Comparison of ENCODE assay signal across 10 mouse cellular contexts in genomic region chr5:113844721-113845120, GRCm38 (mm10). TPM values are rescaled to one million over a fixed set of nuclear protein-coding genes. Genes with fewer than 3 reads are reported as not detected.
A peak's percentile ranks its signal among the peaks of the same experiment; 100 is the strongest.
DNase-seq lines count a peak whose midpoint lies in the region; ATAC-seq and TF ChIP-seq lines count a peak whose summit lies in the region.
"Had no signal": no experiment of that assay in that cellular context is flagged by ENCODE, and none has a peak within 500 bp of the region (broad histone marks: within the 10 kb centered on the region; RNA-seq: fewer than 3 reads in every experiment).

No protein-coding gene starts in this region.

- H3K4me2 ChIP-seq in midbrain, postnatal 0 days (ENCODE audit: low read depth, low read length, poor library complexity, severe bottlenecking) = no peak overlapping the region
- H3K4me2 ChIP-seq in stomach, postnatal 0 days (replicated peaks; ENCODE audit: low read depth) = peak overlapping the region; percentile 29; the same call in 1 of the 2 replicates
- H3K4me2 ChIP-seq: limb, embryonic 12.5 days had no signal

- 56% methylated on average over 7 of the region's 7 CpGs for WGBS in midbrain, postnatal 0 days
- WGBS in stomach, postnatal 0 days = 37% methylated on average over 7 of the region's 7 CpGs

- H3K36me3 ChIP-seq in MEL (ENCODE audit: control insufficient read depth in 1 of 2, insufficient read depth in 2 of 2, low read length in 2 of 2) = peaks cover 0 to 1% of the 10 kb centered on the region in 2 experiments; a peak in 1 of 4 replicates
- peaks cover 62% of the 10 kb centered on the region for H3K36me3 ChIP-seq in midbrain, postnatal 0 days (ENCODE audit: insufficient read depth, low read length)
- H3K36me3 ChIP-seq in stomach, postnatal 0 days (ENCODE audit: control insufficient read depth, insufficient read depth, low read length) = peaks cover 36% of the 10 kb centered on the region

- H3K4me3 ChIP-seq in MEL (ENCODE audit: control insufficient read depth in 1 of 2, insufficient read depth in 1 of 2, low read depth in 2 of 2, low read length in 2 of 2) = no peak overlapping the region
- H3K4me3 ChIP-seq in midbrain, postnatal 0 days (ENCODE audit: low read depth, low read length) = no peak overlapping the region
- H3K4me3 ChIP-seq in stomach, postnatal 0 days (ENCODE audit: low read depth, low read length) = no peak overlapping the region
- H3K4me3 ChIP-seq: limb, embryonic 12.5 days had no signal

- peak; percentile 63 to 80 (median 64) for TF ChIP-seq CTCF in MEL (IDR thresholded peaks at IDR 0.05 in 2 of 3, conservative IDR thresholded peaks at IDR 0.05 in 1 of 3; ENCODE audit: control insufficient read depth in 1 of 3, insufficient read depth in 1 of 3, low read depth in 2 of 3, low read length in 3 of 3, poor library complexity in 1 of 3, severe bottlenecking in 1 of 3)
- TF ChIP-seq CTCF in midbrain, postnatal 0 days (IDR thresholded peaks at IDR 0.05) = peak; percentile 73
- peak; percentile 83 for TF ChIP-seq CTCF in stomach, postnatal 0 days (IDR thresholded peaks at IDR 0.05; ENCODE audit: low read depth)

- H3K27ac ChIP-seq in MEL (ENCODE audit: control insufficient read depth, low read depth, low read length) = no peak overlapping the region
- H3K27ac ChIP-seq in midbrain, postnatal 0 days (ENCODE audit: low read depth, low read length) = no peak overlapping the region
- peak overlapping the region; percentile 65 for H3K27ac ChIP-seq in stomach, postnatal 0 days (replicated peaks)

- H3K9me3 ChIP-seq in MEL (replicated peaks; ENCODE audit: insufficient read depth, low read length) = no peaks in the 10 kb centered on the region
- H3K9me3 ChIP-seq in midbrain, postnatal 0 days (ENCODE audit: low read length) = no peaks in the 10 kb centered on the region
- H3K9me3 ChIP-seq in stomach, postnatal 0 days (ENCODE audit: control insufficient read depth, low read length) = no peaks in the 10 kb centered on the region
- H3K9me3 ChIP-seq: limb, embryonic 12.5 days had no signal

- ATAC-seq in midbrain, postnatal 0 days (ENCODE audit: low FRiP score) = no peak
- ATAC-seq in stomach, postnatal 0 days (ENCODE audit: low FRiP score, low TSS enrichment) = peak; percentile 65
- ATAC-seq: Patski had no signal

- H3K4me1 ChIP-seq in MEL (ENCODE audit: control insufficient read depth in 1 of 2, insufficient read depth in 2 of 2, low read length in 2 of 2) = 0 out of 4 replicates have a peak, but pooled peaks cover 0 to 2% of the 10 kb centered on the region in 2 experiments
- H3K4me1 ChIP-seq in midbrain, postnatal 0 days (ENCODE audit: insufficient read depth, low read length) = no peaks in the 10 kb centered on the region
- H3K4me1 ChIP-seq in stomach, postnatal 0 days (replicated peaks; ENCODE audit: control insufficient read depth, insufficient read depth) = no peaks in the 10 kb centered on the region

- TF ChIP-seq EP300 in MEL (IDR thresholded peaks at IDR 0.05; ENCODE audit: low read depth in 1 of 2, low read length in 2 of 2) = no peak
- no peak for TF ChIP-seq EP300 in stomach, postnatal 0 days (optimal IDR thresholded peaks at IDR 0.05)

- peak; percentile 63 to 74 for DNase-seq in cerebellum, postnatal 25 days
- no peak for DNase-seq in cerebellum, adult 8-10 months
- peak; percentile 55 for DNase-seq in MEL (ENCODE audit: low read depth, low spot score)
- peak; percentile 26 for DNase-seq in embryo, embryonic 11.5 days (ENCODE audit: low read depth, low spot score)
- peak; percentile 79 for DNase-seq in heart, postnatal 4 days
- peak; percentile 67 to 79 for DNase-seq in left cerebral cortex, postnatal 25 days (ENCODE audit: low spot score in 2 of 2)
- DNase-seq in midbrain, postnatal 0 days (ENCODE audit: low spot score) = peak; percentile 62
- peak; percentile 77 for DNase-seq in stomach, postnatal 0 days (ENCODE audit: low spot score)

- no peaks in the 10 kb centered on the region for H3K79me2 ChIP-seq in MEL (ENCODE audit: control insufficient read depth, insufficient read depth, low read length, poor library complexity)

- no peaks in the 10 kb centered on the region for H3K27me3 ChIP-seq in MEL (ENCODE audit: control insufficient read depth in 1 of 2, insufficient read depth in 2 of 2, low read length in 2 of 2)
- H3K27me3 ChIP-seq in midbrain, postnatal 0 days (ENCODE audit: insufficient read depth, low read length) = no peaks in the 10 kb centered on the region
- no peaks in the 10 kb centered on the region for H3K27me3 ChIP-seq in stomach, postnatal 0 days (ENCODE audit: control insufficient read depth, insufficient read depth, low read length)
- H3K27me3 ChIP-seq: limb, embryonic 12.5 days; Patski had no signal

- TF ChIP-seq POLR2A in MEL (IDR thresholded peaks at IDR 0.05; ENCODE audit: control insufficient read depth in 1 of 2, insufficient read depth in 1 of 2, low read depth in 1 of 2, low read length in 2 of 2, poor library complexity in 1 of 2) = no peak

- peak; percentile 48 for TF ChIP-seq RAD21 in MEL (IDR thresholded peaks at IDR 0.05; ENCODE audit: low read depth, low read length)

- intact Hi-C loops in left cerebral cortex, postnatal 25 days (cut with DNase I) = loop anchor here (1.0 to 2.0 kb wide), 2 partner anchors 71 to 478 kb away; no protein-coding TSS in a partner anchor

- no peak overlapping the region for H3K9ac ChIP-seq in MEL (ENCODE audit: control insufficient read depth, low read depth, low read length, poor library complexity, severe bottlenecking)
- no peak overlapping the region for H3K9ac ChIP-seq in midbrain, postnatal 0 days (replicated peaks; ENCODE audit: low read length, poor library complexity, severe bottlenecking)
- H3K9ac ChIP-seq in stomach, postnatal 0 days (ENCODE audit: low read length) = 0 out of 2 replicates have a peak overlapping the region, but pooled peaks have one; percentile 8
- H3K9ac ChIP-seq: limb, embryonic 12.5 days had no signal

TF ChIP-seq in MEL, 35 proteins besides CTCF, POLR2A, EP300 and RAD21:
- TF ChIP-seq SMC3 (IDR thresholded peaks at IDR 0.05; ENCODE audit: low read depth, low read length) = peak; percentile 53; the same call in 1 of the 2 replicates
- TF ChIP-seq KAT2A (conservative IDR thresholded peaks at IDR 0.05; ENCODE audit: low read depth, low read length) = no peak
- no peak for TF ChIP-seq GABPA (IDR thresholded peaks at IDR 0.05; ENCODE audit: low read depth, low read length)
TF ChIP-seq in MEL: peak in this region for 1.

RNA-seq across cellular contexts. Expression of gene Selplg, which starts 12.3 kb away (rescaled TPM):
- 24.2 and 29.1 TPM in 2 replicates for total RNA-seq in MEL (2012; rRNA removed)
- polyA plus RNA-seq in MEL (2012; ENCODE audit: insufficient read depth in 1 of 2, insufficient read length in 2 of 2, low read depth in 1 of 2, low replicate concordance in 2 of 2, missing spikeins in 1 of 2) = 10 to 100 TPM in 1 of 2 experiments, not detected in 1; 48.2 TPM
- 1 to 10 TPM; 1.3 to 2.1 TPM for total RNA-seq in heart, postnatal 4 days (2021)
- 10 to 100 TPM; 30.2 to 32.9 TPM for total RNA-seq in left cerebral cortex, postnatal 25 days (2021)
- total RNA-seq in midbrain, postnatal 0 days (2014; rRNA removed) = 0.52 and 3.1 TPM in 2 replicates
- 1.9 and 2.3 TPM in 2 replicates for polyA plus RNA-seq in midbrain, postnatal 0 days (2015; fragmentation: Nextera tagmentation; extraction: Ambion mirVana)
- 2.0 and 2.6 TPM in 2 replicates for polyA plus RNA-seq in stomach, postnatal 0 days (2015; fragmentation: Nextera tagmentation; extraction: Ambion mirVana)

RNA-seq across cellular contexts. Expression of gene Tmem119, which starts 44.4 kb away (rescaled TPM):
- not detected in 2 replicates for total RNA-seq in MEL (2012; rRNA removed)
- polyA plus RNA-seq in MEL (2012; ENCODE audit: insufficient read depth in 1 of 2, insufficient read length in 2 of 2, low read depth in 1 of 2, low replicate concordance in 2 of 2, missing spikeins in 1 of 2) = under 1 TPM in 1 of 2 experiments, not detected in 1; 0.13 TPM
- total RNA-seq in heart, postnatal 4 days (2021) = 10 to 100 TPM; 11.7 to 13.7 TPM
- 10 to 100 TPM; 23.3 to 25.6 TPM for total RNA-seq in left cerebral cortex, postnatal 25 days (2021)
- 9.5 and 10.1 TPM in 2 replicates for total RNA-seq in midbrain, postnatal 0 days (2014; rRNA removed)
- 5.9 and 6.3 TPM in 2 replicates for polyA plus RNA-seq in midbrain, postnatal 0 days (2015; fragmentation: Nextera tagmentation; extraction: Ambion mirVana)
- polyA plus RNA-seq in stomach, postnatal 0 days (2015; fragmentation: Nextera tagmentation; extraction: Ambion mirVana) = 35.3 and 36.6 TPM in 2 replicates
- polyA plus RNA-seq: Patski had no signal

Comparison
In these comparisons a context has a peak if more than half of its experiments do, and no peak if none do; other contexts are left out.
1. RNA of gene Tmem119, which starts 44.4 kb away (total RNA-seq): 23.3 to 25.6 TPM in left cerebral cortex, postnatal 25 days, 11.7 to 13.7 TPM in heart, postnatal 4 days and 9.5 to 10.1 TPM in midbrain, postnatal 0 days; not detected in MEL; every median in the first group is over 10 times any median in the second.
2. Peak in every context shown above with its lines, with median percentiles within 50 percentile points of each other: CTCF ChIP-seq.